Mouse (Mus musculus) ES-E14 (cell line): ENCODE measurements at regions not wholly inside any gene's neighbourhood (a gene's known extent, or its start where the extent isn't known, plus 50 kb on each side); places are given as distances from the start of the nearest gene placed in this dataset.

Experiments
- DNase-seq: peaks from one replicate; pipeline ENCODE4 v3.0.0-alpha.2; 2013; ENCODE audit warnings: low read depth, low spot score
- H3K27ac ChIP-seq: 2 replicates; pipeline ENCODE4 v1.5.1; 2012; ENCODE audit warnings: low read depth, mild to moderate bottlenecking, low read length, moderate library complexity, mixed read lengths; ENCODE audit not compliant: poor library complexity, insufficient read depth, severe bottlenecking
- H3K36me3 ChIP-seq: 2 replicates; pipeline ENCODE4 v1.6.1; 2012; ENCODE audit warnings: mild to moderate bottlenecking, low read length, moderate library complexity, mixed read lengths; ENCODE audit not compliant: control insufficient read depth, poor library complexity, insufficient read depth, severe bottlenecking
- H3K4me1 ChIP-seq, 2 experiments: fragments of 150-350 bp in 1 of 2; sonication (generic) in 1 of 2; 2 replicates each; pipeline ENCODE4 v1.6.1; 2012; ENCODE audit warnings: low read length in 2 of 2, mild to moderate bottlenecking in 1 of 2, mixed read lengths in 1 of 2; ENCODE audit not compliant: control insufficient read depth in 2 of 2, insufficient read depth in 2 of 2, poor library complexity in 1 of 2
- H3K4me3 ChIP-seq, 2 experiments: fragments of 150-350 bp in 1 of 2; sonication (generic) in 1 of 2; 2 replicates each; pipeline ENCODE4 v1.5.1; 2012; ENCODE audit warnings: low read length in 2 of 2, low read depth in 1 of 2, mild to moderate bottlenecking in 1 of 2, mixed read lengths in 1 of 2; ENCODE audit not compliant: insufficient read depth in 1 of 2, poor library complexity in 1 of 2, severe bottlenecking in 1 of 2
- H3K9ac ChIP-seq: 2 replicates; pipeline ENCODE4 v1.6.1; 2012; ENCODE audit warnings: low read depth, mild to moderate bottlenecking, low read length, mixed read lengths; ENCODE audit not compliant: poor library complexity, insufficient read depth, severe bottlenecking
- H3K9me3 ChIP-seq: fragments of 150-350 bp; sonication (generic); 2 replicates; pipeline ENCODE4 v1.6.1; 2012; ENCODE audit warnings: low read depth, mild to moderate bottlenecking, low read length; ENCODE audit not compliant: control insufficient read depth, insufficient read depth
- CHD2 ChIP-seq: IDR thresholded peaks from 2 replicates; pipeline ENCODE4 v1.6.1; 2014; ENCODE audit warnings: mild to moderate bottlenecking, low read depth, low read length, inconsistent platforms
- HCFC1 ChIP-seq: IDR thresholded peaks from 2 replicates; pipeline ENCODE4 v1.6.1; 2012; ENCODE audit warnings: low read length, inconsistent platforms, borderline replicate concordance; ENCODE audit not compliant: insufficient read depth
- MAFK ChIP-seq: IDR thresholded peaks from 2 replicates; pipeline ENCODE4 v1.6.1; 2014; ENCODE audit warnings: mild to moderate bottlenecking, low read depth, low read length, inconsistent platforms; ENCODE audit not compliant: insufficient read depth
- ZC3H11A ChIP-seq: IDR thresholded peaks from 2 replicates; pipeline ENCODE4 v1.6.1; 2012; ENCODE audit warnings: low read depth, mild to moderate bottlenecking, inconsistent platforms, low read length, borderline replicate concordance
- ZNF384 ChIP-seq: IDR thresholded peaks from 2 replicates; pipeline ENCODE4 v1.6.1; 2012; ENCODE audit warnings: low read depth, low read length, inconsistent platforms
- in situ Hi-C, 2 experiments: fragments of 600-800 bp; cut with MboI; formaldehyde crosslinking; loops; one replicate each; pipeline ENCODE4 v1.15.1; 2025; ENCODE audit warnings: low sequenced_read_pairs in 2 of 2, inconsistent platforms in 1 of 2; ENCODE audit not compliant: unreplicated experiment in 2 of 2

GRCm38 (mm10) chr8:10784481-10784880 lies 223.8 kb downstream of the Irs2 start:
- no peaks in the 10 kb centered on the region for H3K36me3 ChIP-seq
- no peak for DNase-seq
- H3K9me3 ChIP-seq: no peaks in the 10 kb centered on the region
- no peaks in the 10 kb centered on the region for H3K4me1 ChIP-seq
- no peak overlapping the region for H3K4me3 ChIP-seq
- no peak overlapping the region for H3K27ac ChIP-seq
- H3K9ac ChIP-seq: no peak overlapping the region
- in situ Hi-C loops: no loop called here
- TF ChIP-seq ZNF384: no peak
- TF ChIP-seq HCFC1: no peak
- no peak for TF ChIP-seq MAFK
- TF ChIP-seq CHD2: no peak
- TF ChIP-seq ZC3H11A: no peak

- Histone ChIP-seq H3K9ac (no peak overlapping the region), H3K4me1 (no peaks in the 10 kb centered on the region), H3K9me3 (no peaks in the 10 kb centered on the region), H3K27ac (no peak overlapping the region), H3K4me3 (no peak overlapping the region), H3K36me3 (no peaks in the 10 kb centered on the region)
- TF ChIP-seq HCFC1 (no peak), CHD2 (no peak), MAFK (no peak), ZNF384 (no peak), ZC3H11A (no peak)
- no peak for DNase-seq
- in situ Hi-C loops: no loop called here
These were observed 226.4 kb downstream of the Irs2 start for GRCm38 (mm10) chr8:10781860-10782259.

GRCm38 (mm10) chr8:10779636-10780035 lies 228.6 kb downstream of the Irs2 start:
- Histone ChIP-seq H3K4me3 (no peak overlapping the region), H3K9me3 (no peaks in the 10 kb centered on the region), H3K9ac (no peak overlapping the region), H3K27ac (no peak overlapping the region), H3K4me1 (no peaks in the 10 kb centered on the region), H3K36me3 (no peaks in the 10 kb centered on the region)
- no peak for DNase-seq
- in situ Hi-C loops: no loop called here
- TF ChIP-seq HCFC1 (no peak), CHD2 (no peak), ZC3H11A (no peak)

- no peak for DNase-seq
These were observed 232.9 kb downstream of the Irs2 start for GRCm38 (mm10) chr8:10775202-10776010.

GRCm38 (mm10) chr8:10774778-10775177 lies 233.5 kb downstream of the Irs2 start:
- Histone ChIP-seq H3K36me3 (no peaks in the 10 kb centered on the region), H3K4me3 (no peak overlapping the region), H3K9me3 (no peaks in the 10 kb centered on the region), H3K9ac (no peak overlapping the region), H3K4me1 (no peaks in the 10 kb centered on the region), H3K27ac (no peak overlapping the region)
- TF ChIP-seq HCFC1 (no peak), ZNF384 (no peak), MAFK (no peak), CHD2 (no peak), ZC3H11A (no peak)
- DNase-seq: no peak
- in situ Hi-C loops: no loop called here

More at GRCm38 (mm10) chr8:10775202-10776010, 232.9 kb downstream of the Irs2 start:
- no peaks in the 10 kb centered on the region for H3K4me1 ChIP-seq
- no peaks in the 10 kb centered on the region for H3K36me3 ChIP-seq
- no peak overlapping the region for H3K9ac ChIP-seq
- no peak overlapping the region for H3K27ac ChIP-seq
- in situ Hi-C loops: no loop called here
- H3K4me3 ChIP-seq: no peak overlapping the region
- TF ChIP-seq ZNF384 (no peak), HCFC1 (no peak), CHD2 (no peak), ZC3H11A (no peak), MAFK (no peak)
- no peaks in the 10 kb centered on the region for H3K9me3 ChIP-seq
